Comparison of ENCODE assay signal across 11 mouse cellular contexts in genomic region chr4:114477082-114477771, GRCm38 (mm10).
A peak's percentile ranks its signal among the peaks of the same experiment; 100 is the strongest.
DNase-seq lines count a peak whose midpoint lies in the region; ATAC-seq and TF ChIP-seq lines count a peak whose summit lies in the region.
"Had no signal": no experiment of that assay in that cellular context is flagged by ENCODE, and none has a peak within 500 bp of the region (broad histone marks: within the 10 kb centered on the region; RNA-seq: fewer than 3 reads in every experiment).

No protein-coding gene starts in this region.

- no peaks in the 10 kb centered on the region for H3K4me1 ChIP-seq in midbrain, postnatal 0 days (ENCODE audit: insufficient read depth, low read length)

- no peaks in the 10 kb centered on the region for H3K27me3 ChIP-seq in midbrain, postnatal 0 days (ENCODE audit: insufficient read depth, low read length)

- no peak for TF ChIP-seq CTCF in left cerebral cortex, adult 2 months (IDR thresholded peaks at IDR 0.05)
- TF ChIP-seq CTCF in layer of hippocampus, adult 2 months (conservative IDR thresholded peaks at IDR 0.05), result no peak
- no peak for TF ChIP-seq CTCF in midbrain, postnatal 0 days (IDR thresholded peaks at IDR 0.05)

- ATAC-seq in midbrain, postnatal 0 days (ENCODE audit: low FRiP score), result peak; percentile 78
- ATAC-seq: intestine, postnatal 0 days had no signal

- DNase-seq in left cerebral cortex, adult 2 months (ENCODE audit: extremely low spot score in 1 of 2, low spot score in 2 of 2), result no peak
- no peak for DNase-seq in left cerebral cortex, adult 9 months (ENCODE audit: low spot score in 2 of 2)
- DNase-seq in fibroblast of lung, adult 2 months (ENCODE audit: low read depth), result peak; percentile 49
- DNase-seq in layer of hippocampus, adult 2 months (ENCODE audit: low spot score in 2 of 2), result no peak
- peak; percentile 81 for DNase-seq in midbrain, postnatal 0 days (ENCODE audit: low spot score)
- DNase-seq in thymus, postnatal 10 days (ENCODE audit: low spot score in 2 of 2), result no peak
- DNase-seq in thymus, postnatal 14 days, result no peak
- no peak for DNase-seq in yolk sac, embryonic 10.5 days (ENCODE audit: low spot score)
- DNase-seq: thymus, postnatal 36 days had no signal

- H3K4me3 ChIP-seq in left cerebral cortex, adult 2 months, result no peak overlapping the region
- H3K4me3 ChIP-seq in layer of hippocampus, adult 2 months, result no peak overlapping the region
- no peak overlapping the region for H3K4me3 ChIP-seq in midbrain, postnatal 0 days (ENCODE audit: low read depth, low read length)
- H3K4me3 ChIP-seq: myocyte had no signal

- H3K9me3 ChIP-seq in midbrain, postnatal 0 days (ENCODE audit: low read length), result no peaks in the 10 kb centered on the region

- H3K36me3 ChIP-seq in midbrain, postnatal 0 days (ENCODE audit: insufficient read depth, low read length), result no peaks in the 10 kb centered on the region

- 15% methylated on average over 11 of the region's 11 CpGs for WGBS in midbrain, postnatal 0 days

- no peak overlapping the region for H3K9ac ChIP-seq in midbrain, postnatal 0 days (replicated peaks; ENCODE audit: low read length, poor library complexity, severe bottlenecking)

- H3K27ac ChIP-seq in left cerebral cortex, adult 2 months, result peak overlapping the region; percentile 74
- peak overlapping the region; percentile 87 for H3K27ac ChIP-seq in layer of hippocampus, adult 2 months
- no peak overlapping the region for H3K27ac ChIP-seq in midbrain, postnatal 0 days (ENCODE audit: low read depth, low read length)

- H3K4me2 ChIP-seq in midbrain, postnatal 0 days (ENCODE audit: low read depth, low read length, poor library complexity, severe bottlenecking), result no peak overlapping the region

- intact Hi-C loops in left cerebral cortex, adult 2 months (cut with DNase I), result no loop called here

Comparison
In these comparisons a context has a peak if more than half of its experiments do, and no peak if none do; other contexts are left out.
1. DNase-seq: peak in fibroblast of lung, adult 2 months (single experiment) and midbrain, postnatal 0 days (single experiment); none in left cerebral cortex, adult 2 months (0 of 2), left cerebral cortex, adult 9 months (0 of 2), layer of hippocampus, adult 2 months (0 of 2), thymus, postnatal 10 days (0 of 2), thymus, postnatal 14 days (single experiment) and yolk sac, embryonic 10.5 days (single experiment).